Mouse (Mus musculus) kidney, postnatal 25 days (tissue): ENCODE results near the gene Abca7.

ENCODE experiments used
- DNase-seq, 2 experiments: peaks; one replicate each; pipeline ENCODE4 v3.0.0; 2021; ENCODE audit warnings: mixed read lengths in 2 of 2

The Abca7 gene

GRCm38 (mm10) chr10:79974668-79975067 is 21.6 kb upstream of the Abca7 start:
- no peak for DNase-seq

- no peak for DNase-seq
Observed at GRCm38 (mm10) chr10:79976071-79976721, 20.1 kb upstream of the Abca7 start.

GRCm38 (mm10) chr10:79976722-79977107 is 19.6 kb upstream of the Abca7 start:
- no peak for DNase-seq

GRCm38 (mm10) chr10:79977324-79977723 is 19.0 kb upstream of the Abca7 start:
- no peak for DNase-seq

- no peak for DNase-seq
Observed at GRCm38 (mm10) chr10:79978061-79978460, 18.2 kb upstream of the Abca7 start.

GRCm38 (mm10) chr10:79979401-79980155 is 16.7 kb upstream of the Abca7 start:
- no peak for DNase-seq

- DNase-seq, result no peak
Observed at GRCm38 (mm10) chr10:79983205-79983604, 13.1 kb upstream of the Abca7 start.

GRCm38 (mm10) chr10:79983670-79984069 is 12.6 kb upstream of the Abca7 start:
- peak; percentile 87 to 92 for DNase-seq

- peak; percentile 92 to 94 for DNase-seq
Observed at GRCm38 (mm10) chr10:79984195-79984816, 12.0 kb upstream of the Abca7 start, which contains the start of gene Tmem259. TSS of gene Tmem259 (minus strand) at chr10:79984330.

GRCm38 (mm10) chr10:79984871-79985270 is 11.4 kb upstream of the Abca7 start:
- peak; percentile 99 for DNase-seq

- DNase-seq, result peak; percentile 61 to 76
Observed at GRCm38 (mm10) chr10:79985334-79986231, 10.7 kb upstream of the Abca7 start.

- no peak for DNase-seq
Observed at GRCm38 (mm10) chr10:79986232-79986878, 9.9 kb upstream of the Abca7 start.

GRCm38 (mm10) chr10:79986963-79987362 is 9.3 kb upstream of the Abca7 start:
- peak; percentile 88 to 91 for DNase-seq

GRCm38 (mm10) chr10:79987771-79988505 is 8.4 kb upstream of the Abca7 start:
- DNase-seq, result no peak

- peak; percentile 68 to 85 for DNase-seq
Observed at GRCm38 (mm10) chr10:79988506-79989271, 7.6 kb upstream of the Abca7 start, which contains the start of gene Cnn2. TSS of gene Cnn2 (plus strand) at chr10:79988584.

- DNase-seq, result no peak
Observed at GRCm38 (mm10) chr10:79989272-79989786, 7.0 kb upstream of the Abca7 start.

GRCm38 (mm10) chr10:79989870-79990269 is 6.4 kb upstream of the Abca7 start:
- peak; percentile 41 to 61 for DNase-seq

GRCm38 (mm10) chr10:79991099-79991498 is 5.2 kb upstream of the Abca7 start:
- DNase-seq, result no peak

- no peak for DNase-seq
Observed at GRCm38 (mm10) chr10:79991548-79991947, 4.7 kb upstream of the Abca7 start.

GRCm38 (mm10) chr10:79994397-79995115 is 1.7 kb upstream of the Abca7 start:
- DNase-seq, result peak; percentile 65 to 68
